Mouse (Mus musculus): Measurements from ENCODE around the gene Rgma.

GRCm38 (mm10) chr7:73426752-73427386 is 51.6 kb downstream of the Rgma start:
- no peak for TF ChIP-seq POLR2A (IDR thresholded peaks at IDR 0.05; ENCODE audit: insufficient read depth, low read length)
- TF ChIP-seq CTCF (IDR thresholded peaks at IDR 0.05; ENCODE audit: low read depth, low read length), result no peak
- no peak for TF ChIP-seq EP300 (IDR thresholded peaks at IDR 0.05; ENCODE audit: insufficient read depth, low read depth, low read length)
